Mouse (Mus musculus) cerebellum, adult 2 months (tissue): ENCODE data around the gene Atp23. TPM values are rescaled to one million over a fixed set of nuclear protein-coding genes. Genes with fewer than 3 reads are reported as not detected.

Experiments used
- DNase-seq, 2 experiments: peaks; one replicate each; pipeline ENCODE4 v3.0.0; 2021
- H3K27ac ChIP-seq: fragments of 200-500 bp; 2 replicates; pipeline ENCODE4 v1.5.1; 2012; ENCODE audit warnings: low read length, control low read depth, inconsistent platforms; ENCODE audit not compliant: insufficient read depth
- H3K27me3 ChIP-seq: fragments of 200-500 bp; 2 replicates; pipeline ENCODE4 v1.6.1; 2012; ENCODE audit warnings: inconsistent platforms, mild to moderate bottlenecking, low read length, moderate library complexity; ENCODE audit not compliant: control insufficient read depth, insufficient read depth
- H3K4me1 ChIP-seq: fragments of 200-500 bp; 2 replicates; pipeline ENCODE4 v1.6.1; 2011; ENCODE audit warnings: low read length; ENCODE audit not compliant: control insufficient read depth, insufficient read depth
- H3K4me3 ChIP-seq: fragments of 200-500 bp; replicated peaks from 2 replicates; pipeline ENCODE3; 2011; ENCODE audit warnings: mild to moderate bottlenecking, low read depth, low read length, control low read depth; ENCODE audit not compliant: insufficient read depth
- CTCF ChIP-seq: fragments of 200-500 bp; IDR thresholded peaks from 2 replicates; pipeline ENCODE4 v1.5.1; 2011; ENCODE audit warnings: low read depth, mild to moderate bottlenecking, control low read depth, low read length, moderate library complexity, borderline replicate concordance; ENCODE audit not compliant: insufficient read depth
- POLR2A ChIP-seq: fragments of 200-500 bp; IDR thresholded peaks from 2 replicates; pipeline ENCODE4 v1.6.1; 2011; ENCODE audit warnings: low read length, control low read depth, borderline replicate concordance; ENCODE audit not compliant: insufficient read depth
- WGBS: fragments of 180-500 bp; shearing (Covaris S2); methylation state at CpG from one replicate; pipeline ENCODE4 v1.1.7; 2018; 5-methylcytosine and 5-hydroxymethylcytosine counted together
- polyA plus RNA-seq: library from polyadenylated mRNA; depleted of rRNA; stranded (reverse); fragments of >200 nt; gene quantifications from 2 replicates; pipeline ENCODE4 v1.2.3, GENCODE M21; 2012; rRNA removed

The Atp23 gene
- polyA plus RNA-seq, result 10.2 and 10.4 TPM in 2 replicates

GRCm38 (mm10) chr10:126900821-126901487 lies at the start of gene Atp23:
Atp23 (minus strand) TSS chr10:126901355.
- H3K27me3 ChIP-seq, result no peaks in the 10 kb centered on the region
- H3K27ac ChIP-seq, result no peak within 1 kb of the TSS; the same call in 1 of the 2 replicates
- 1% methylated on average over 56 of the region's 56 CpGs for WGBS
- peak within 1 kb of the TSS; percentile 55 for H3K4me3 ChIP-seq
- peak; percentile 90 to 94 for DNase-seq
- peaks cover 2% of the 10 kb centered on the region; the same call in 1 of the 2 replicates for H3K4me1 ChIP-seq
- TF ChIP-seq CTCF (no peak), POLR2A (no peak)

GRCm38 (mm10) chr10:126950572-126950971 lies 49.4 kb upstream of the Atp23 start:
- H3K27ac ChIP-seq, result no peak overlapping the region
- DNase-seq, result no peak
- no peak for TF ChIP-seq CTCF
- TF ChIP-seq POLR2A, result no peak
- H3K4me3 ChIP-seq, result no peak overlapping the region
- no peaks in the 10 kb centered on the region for H3K27me3 ChIP-seq
- WGBS, result 32% methylated on average over 4 of the region's 4 CpGs
- H3K4me1 ChIP-seq, result peaks cover 26% of the 10 kb centered on the region

- no peak for DNase-seq
- TF ChIP-seq CTCF (no peak), POLR2A (no peak)
- 83% methylated on average over 5 of the region's 5 CpGs for WGBS
These were observed 48.7 kb upstream of the Atp23 start for GRCm38 (mm10) chr10:126949824-126950223.

GRCm38 (mm10) chr10:126945531-126945930 lies 44.4 kb upstream of the Atp23 start:
- no peak overlapping the region for H3K4me3 ChIP-seq
- WGBS, result 91% methylated on average over 5 of the region's 5 CpGs
- H3K4me1 ChIP-seq, result peaks cover 1% of the 10 kb centered on the region
- DNase-seq, result no peak
- H3K27me3 ChIP-seq, result no peaks in the 10 kb centered on the region
- H3K27ac ChIP-seq, result no peak overlapping the region
- TF ChIP-seq CTCF, result no peak
- TF ChIP-seq POLR2A, result no peak

More at GRCm38 (mm10) chr10:126949824-126950223, 48.7 kb upstream of the Atp23 start:
- H3K4me3 ChIP-seq, result no peak overlapping the region
- no peak overlapping the region for H3K27ac ChIP-seq
- no peaks in the 10 kb centered on the region for H3K27me3 ChIP-seq
- peaks cover 20% of the 10 kb centered on the region for H3K4me1 ChIP-seq

GRCm38 (mm10) chr10:126940949-126941348 lies 39.8 kb upstream of the Atp23 start:
- no peak overlapping the region for H3K4me3 ChIP-seq
- TF ChIP-seq POLR2A (no peak), CTCF (no peak)
- no peak overlapping the region for H3K27ac ChIP-seq
- WGBS, result 80% methylated on average over 7 of the region's 7 CpGs
- H3K4me1 ChIP-seq, result peaks cover 2% of the 10 kb centered on the region; the same call in 1 of the 2 replicates
- no peak for DNase-seq
- H3K27me3 ChIP-seq, result no peaks in the 10 kb centered on the region

- H3K27me3 ChIP-seq, result no peaks in the 10 kb centered on the region
- WGBS, result 43% methylated on average over 18 of the region's 18 CpGs
- TF ChIP-seq POLR2A, result no peak
- TF ChIP-seq CTCF, result no peak
- no peak overlapping the region for H3K27ac ChIP-seq
- no peak overlapping the region for H3K4me3 ChIP-seq
- peaks cover 5% of the 10 kb centered on the region; the same call in 1 of the 2 replicates for H3K4me1 ChIP-seq
- no peak for DNase-seq
These were observed 34.6 kb upstream of the Atp23 start for GRCm38 (mm10) chr10:126935556-126936381.

- no peak overlapping the region for H3K27ac ChIP-seq
- 92% methylated on average over 8 of the region's 8 CpGs for WGBS
These were observed 34.0 kb upstream of the Atp23 start for GRCm38 (mm10) chr10:126935121-126935520.

More at GRCm38 (mm10) chr10:126935121-126935520, 34.0 kb upstream of the Atp23 start:
- Histone ChIP-seq H3K4me1 (peaks cover 6% of the 10 kb centered on the region; the same call in 1 of the 2 replicates), H3K4me3 (no peak overlapping the region), H3K27me3 (no peaks in the 10 kb centered on the region)
- no peak for DNase-seq
- TF ChIP-seq CTCF, result no peak
- TF ChIP-seq POLR2A, result no peak
